Mouse (Mus musculus) neural tube, embryonic 12.5 days (tissue): ENCODE data around the gene Msrb1. TPM values are rescaled to one million over a fixed set of nuclear protein-coding genes. Genes with fewer than 3 reads are reported as not detected.

Source experiments
- ATAC-seq: fragments of 200-750 bp; cut with Nextera tagmentation; 2 replicates; pipeline ENCODE4 v1.8.0; 2017; ENCODE audit warnings: low read depth, mild to moderate bottlenecking, moderate TSS enrichment, moderate library complexity; ENCODE audit not compliant: low FRiP score
- H3K27ac ChIP-seq: fragments of 300-500 bp; sonication (generic); 2 replicates; pipeline ENCODE4 v1.5.1; 2016
- H3K27me3 ChIP-seq: fragments of 300-500 bp; sonication (generic); replicated peaks from 2 replicates; pipeline ENCODE4 v1.6.1; 2016; ENCODE audit warnings: mild to moderate bottlenecking
- H3K36me3 ChIP-seq: fragments of 300-500 bp; sonication (generic); 2 replicates; pipeline ENCODE4 v1.6.1; 2016; ENCODE audit warnings: mild to moderate bottlenecking
- H3K4me1 ChIP-seq: fragments of 300-500 bp; sonication (generic); 2 replicates; pipeline ENCODE4 v1.6.1; 2016
- H3K4me2 ChIP-seq: fragments of 300-500 bp; sonication (generic); replicated peaks from 2 replicates; pipeline ENCODE4 v1.6.1; 2016; ENCODE audit warnings: mild to moderate bottlenecking
- H3K4me3 ChIP-seq: fragments of 300-500 bp; sonication (generic); 2 replicates; pipeline ENCODE4 v1.5.1; 2016
- H3K9ac ChIP-seq: fragments of 300-500 bp; sonication (generic); 2 replicates; pipeline ENCODE4 v1.6.1; 2016; ENCODE audit warnings: mild to moderate bottlenecking
- H3K9me3 ChIP-seq: fragments of 300-500 bp; sonication (generic); 2 replicates; pipeline ENCODE4 v1.6.1; 2016; ENCODE audit warnings: mild to moderate bottlenecking
- WGBS: fragments of 180-500 bp; shearing (Covaris S2); methylation state at CpG from one replicate; pipeline ENCODE4 v1.1.7; 2016; 5-methylcytosine and 5-hydroxymethylcytosine counted together
- polyA plus RNA-seq: library from polyadenylated mRNA; unstranded; fragments of >200 nt; fragmentation: Nextera tagmentation; extraction: Ambion mirVana; gene quantifications from 2 replicates; pipeline ENCODE4 v1.2.1, GENCODE M21; 2016

Gene Msrb1
- polyA plus RNA-seq, 1 experiment from 2014 or later = 24.8 TPM

DNA sequence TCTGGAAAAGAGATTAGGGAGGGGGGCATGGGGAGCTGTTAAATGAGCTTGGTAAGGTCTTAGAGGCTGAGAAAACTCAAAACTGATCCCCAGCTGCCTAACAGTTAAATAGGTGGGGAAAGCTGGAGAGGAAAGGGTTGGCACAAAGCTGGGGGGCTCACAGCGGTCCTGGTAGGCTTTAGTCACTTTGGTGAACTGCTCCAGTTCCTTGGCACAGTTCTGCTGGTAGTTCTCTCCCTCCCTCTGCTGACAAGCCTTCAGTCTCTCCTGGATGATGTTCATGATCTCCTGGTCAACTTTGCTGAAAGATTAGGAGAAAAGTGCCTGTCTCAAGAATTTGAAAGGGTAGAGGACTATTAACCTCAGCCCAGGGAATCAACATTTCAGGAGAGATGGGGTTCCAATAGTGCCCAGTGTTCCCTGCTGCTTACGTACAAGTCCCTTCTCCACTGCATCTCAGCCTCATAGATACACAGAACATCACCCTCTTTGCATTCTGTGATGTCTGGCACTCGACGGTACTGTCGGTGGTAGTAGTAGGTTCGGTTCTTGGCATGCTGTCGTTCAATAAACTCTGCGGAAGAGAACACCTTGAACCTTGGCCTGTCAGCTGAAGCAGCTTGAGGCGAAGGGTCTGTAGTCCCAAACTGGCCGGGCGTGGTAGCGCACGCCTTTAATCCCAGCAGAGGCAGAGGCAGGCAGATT, 14.1 kb upstream of the Msrb1 start:
- no peak for ATAC-seq
- H3K4me2 ChIP-seq = peak overlapping the region; percentile 94
- WGBS = 23% methylated on average over 13 of the region's 13 CpGs
- H3K27ac ChIP-seq = no peak overlapping the region
- no peaks in the 10 kb centered on the region for H3K27me3 ChIP-seq
- H3K36me3 ChIP-seq = peaks cover 21% of the 10 kb centered on the region
- H3K4me3 ChIP-seq = no peak overlapping the region
- H3K9ac ChIP-seq = peak overlapping the region; percentile 22; the same call in 1 of the 2 replicates
- peaks cover 35% of the 10 kb centered on the region for H3K4me1 ChIP-seq
- H3K9me3 ChIP-seq = no peaks in the 10 kb centered on the region

DNA sequence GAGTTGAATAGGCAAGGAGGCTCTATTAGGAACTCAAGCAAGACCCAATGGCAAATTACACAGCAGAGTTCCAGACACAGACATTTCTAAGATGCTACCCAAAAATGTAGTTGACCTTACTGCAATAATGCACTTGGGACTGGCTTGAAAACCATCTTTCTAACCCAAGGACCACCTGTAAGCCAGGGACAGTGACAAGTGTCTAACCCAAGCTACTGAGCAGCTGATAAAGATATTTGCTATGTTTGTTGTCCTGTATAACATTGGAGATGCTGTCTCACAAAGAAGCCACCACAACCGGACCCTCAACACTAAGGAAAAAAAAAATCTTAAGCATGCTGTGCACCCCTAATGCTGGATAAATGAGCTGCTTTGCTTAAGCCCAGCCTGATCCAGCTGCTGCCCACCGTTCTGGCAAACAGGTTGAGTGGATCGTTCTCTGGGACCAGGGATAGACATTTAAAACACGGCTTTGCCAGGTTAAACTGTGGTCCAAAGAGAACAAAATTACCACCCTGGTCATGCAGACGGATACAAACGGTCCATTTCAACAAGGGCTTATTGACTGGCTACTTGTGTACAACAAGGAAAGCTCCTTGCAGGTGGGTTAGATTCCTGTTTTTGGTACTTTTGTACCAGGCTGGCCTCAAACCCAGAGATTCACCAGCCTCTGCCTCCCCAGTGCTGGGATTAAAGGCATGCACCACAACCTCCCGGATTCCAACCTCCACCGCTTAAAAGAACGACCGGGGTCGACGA, 13.1 kb upstream of the Msrb1 start:
- no peaks in the 10 kb centered on the region for H3K27me3 ChIP-seq
- no peaks in the 10 kb centered on the region for H3K9me3 ChIP-seq
- no peak overlapping the region for H3K27ac ChIP-seq
- H3K4me3 ChIP-seq = peak overlapping the region; percentile 71
- H3K9ac ChIP-seq = peak overlapping the region; percentile 92
- H3K4me2 ChIP-seq = peak overlapping the region; percentile 94
- peaks cover 15% of the 10 kb centered on the region for H3K36me3 ChIP-seq
- WGBS = 4% methylated on average over 12 of the region's 12 CpGs
- H3K4me1 ChIP-seq = peaks cover 35% of the 10 kb centered on the region
- ATAC-seq = no peak

DNA sequence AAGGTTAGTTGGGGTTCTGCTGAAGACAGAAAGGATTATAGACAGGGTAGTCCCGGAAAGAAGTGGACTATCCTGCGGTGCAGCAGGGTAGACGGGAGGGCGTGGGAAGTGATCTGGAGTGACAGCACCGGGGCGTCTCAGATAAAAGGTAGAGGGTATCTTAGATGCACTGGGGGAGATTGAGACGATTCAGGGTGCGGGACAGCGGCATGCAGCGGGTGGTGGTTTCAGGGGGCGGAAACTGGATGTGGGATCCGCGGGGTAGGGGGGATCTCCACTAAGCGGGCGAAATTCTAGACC, 12.6 kb upstream of the Msrb1 start:
- no peak for ATAC-seq
- under 1% methylated on average over 15 of the region's 15 CpGs for WGBS
- H3K27ac ChIP-seq = no peak overlapping the region

DNA sequence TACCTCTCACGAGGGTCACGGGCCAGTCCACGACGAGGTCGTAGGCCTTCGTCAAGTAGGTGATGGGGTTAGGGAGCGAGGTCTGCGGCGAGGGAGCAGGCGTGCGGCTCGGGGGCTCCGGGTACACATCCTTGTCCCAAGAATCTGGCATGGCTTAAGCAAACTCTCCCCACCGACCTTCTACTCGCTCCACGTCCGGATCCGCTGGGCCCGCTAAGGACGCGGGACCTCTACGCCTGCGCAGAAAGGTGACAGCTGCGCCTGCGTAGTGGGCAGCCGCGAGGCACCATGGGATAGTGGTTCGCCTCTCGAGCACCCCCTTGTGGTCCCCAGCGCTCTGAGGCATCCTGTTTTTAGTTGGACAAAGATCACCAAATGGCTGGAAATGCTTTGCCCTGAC, 12.3 kb upstream of the Msrb1 start, which contains the start of gene Ndufb10:
Gene Ndufb10 (minus strand): TSS at position 295 of the 400 bp plus-strand sequence.
- peaks cover 29% of the 10 kb centered on the region for H3K4me1 ChIP-seq
- H3K36me3 ChIP-seq = peaks cover 15% of the 10 kb centered on the region
- H3K27me3 ChIP-seq = no peaks in the 10 kb centered on the region
- peak; percentile 78 for ATAC-seq
- H3K9me3 ChIP-seq = no peaks in the 10 kb centered on the region
- peak within 1 kb of the TSS; percentile 94 for H3K4me2 ChIP-seq
- peak within 1 kb of the TSS; percentile 92 for H3K9ac ChIP-seq
- peak within 1 kb of the TSS; percentile 12; the same call in 1 of the 2 replicates for H3K27ac ChIP-seq
- WGBS = under 1% methylated on average over 30 of the region's 30 CpGs
- peak within 1 kb of the TSS; percentile 71 for H3K4me3 ChIP-seq

More for the DNA sequence above, 12.6 kb upstream of the Msrb1 start:
- H3K9ac ChIP-seq = peak overlapping the region; percentile 92
- peak overlapping the region; percentile 71 for H3K4me3 ChIP-seq
- peak overlapping the region; percentile 94 for H3K4me2 ChIP-seq
- no peaks in the 10 kb centered on the region for H3K27me3 ChIP-seq
- H3K9me3 ChIP-seq = no peaks in the 10 kb centered on the region
- H3K4me1 ChIP-seq = peaks cover 31% of the 10 kb centered on the region
- H3K36me3 ChIP-seq = peaks cover 15% of the 10 kb centered on the region

DNA sequence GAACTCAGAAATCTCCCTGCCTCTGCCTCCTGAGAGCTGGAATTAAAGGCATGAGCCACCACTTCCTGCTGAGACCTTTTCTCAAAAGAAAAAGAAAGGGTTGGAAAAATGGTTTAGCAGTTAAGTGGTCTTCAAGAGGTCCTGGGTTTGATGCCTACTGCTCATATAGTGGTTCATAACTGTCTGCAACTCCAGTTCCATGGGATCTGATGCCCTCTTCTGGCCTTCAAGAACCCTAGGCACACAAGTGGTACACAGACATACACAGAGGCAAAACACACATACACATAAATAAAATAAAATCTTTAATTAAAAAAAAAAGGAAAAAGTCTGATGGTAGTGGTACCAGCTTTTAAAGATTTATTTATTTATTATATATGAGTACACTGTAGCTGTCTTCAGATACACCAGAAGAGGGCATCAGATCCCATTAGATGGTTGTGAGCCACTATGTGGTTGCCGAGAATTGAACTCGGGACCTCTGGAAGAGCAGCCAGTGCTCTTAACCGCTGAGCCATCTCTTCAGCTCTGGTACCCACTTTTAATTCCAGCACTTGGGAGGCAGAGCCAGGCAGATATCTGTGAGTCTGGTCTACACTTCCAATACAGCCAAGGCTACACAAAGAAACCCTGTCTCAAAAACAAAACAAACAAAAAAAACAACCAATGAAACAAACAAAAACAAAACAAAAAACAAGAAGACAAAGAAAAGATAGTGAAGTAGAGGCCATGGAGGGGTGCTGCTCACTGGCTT, 10.6 kb upstream of the Msrb1 start:
- no peak overlapping the region for H3K27ac ChIP-seq
- H3K4me1 ChIP-seq = peaks cover 29% of the 10 kb centered on the region
- no peaks in the 10 kb centered on the region for H3K9me3 ChIP-seq
- no peak overlapping the region for H3K9ac ChIP-seq
- 70% methylated on average over 3 of the region's 3 CpGs for WGBS
- H3K36me3 ChIP-seq = peaks cover 15% of the 10 kb centered on the region
- H3K27me3 ChIP-seq = no peaks in the 10 kb centered on the region
- no peak overlapping the region for H3K4me3 ChIP-seq
- H3K4me2 ChIP-seq = no peak overlapping the region
- ATAC-seq = no peak

- Histone ChIP-seq H3K9ac (0 out of 2 replicates have a peak within 1 kb of the TSS, but pooled peaks have one; percentile 2), H3K4me1 (peaks cover 14% of the 10 kb centered on the region), H3K27ac (no peak within 1 kb of the TSS), H3K4me2 (no peak within 1 kb of the TSS), H3K4me3 (no peak within 1 kb of the TSS), H3K36me3 (peaks cover under 1% of the 10 kb centered on the region; the same call in 1 of the 2 replicates), H3K9me3 (no peaks in the 10 kb centered on the region), H3K27me3 (no peaks in the 10 kb centered on the region)
- 87% methylated on average over 2 of the region's 2 CpGs for WGBS
- no peak for ATAC-seq
These were observed 8.8 kb upstream of the Msrb1 start, which contains the start of gene Rpl3l for GRCm38 (mm10) chr17:24727618-24728017. TSS of gene Rpl3l (plus strand) at chr17:24727820.

DNA sequence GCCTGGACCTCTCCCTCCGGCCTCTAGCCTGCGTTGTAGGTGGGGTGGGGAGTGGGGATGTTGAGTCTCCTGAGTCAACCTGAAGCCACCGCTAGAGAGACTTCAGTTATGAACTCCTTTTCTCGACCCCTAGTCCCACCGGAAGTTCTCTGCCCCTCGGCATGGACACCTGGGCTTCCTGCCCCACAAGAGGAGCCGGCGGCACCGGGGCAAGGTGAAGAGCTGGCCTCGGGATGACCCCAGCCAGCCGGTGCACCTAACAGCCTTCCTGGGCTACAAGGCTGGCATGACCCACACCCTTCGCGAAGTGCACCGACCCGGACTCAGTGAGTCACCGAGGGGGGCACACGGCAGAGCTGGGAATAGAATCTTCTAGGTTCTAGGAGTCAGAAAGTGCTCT, 8.3 kb upstream of the Msrb1 start:
- peaks cover 9% of the 10 kb centered on the region for H3K4me1 ChIP-seq
- no peaks in the 10 kb centered on the region for H3K36me3 ChIP-seq
- H3K9ac ChIP-seq = no peak overlapping the region
- no peaks in the 10 kb centered on the region for H3K27me3 ChIP-seq
- WGBS = 73% methylated on average over 17 of the region's 17 CpGs
- no peaks in the 10 kb centered on the region for H3K9me3 ChIP-seq
- no peak overlapping the region for H3K4me3 ChIP-seq
- H3K27ac ChIP-seq = no peak overlapping the region
- H3K4me2 ChIP-seq = no peak overlapping the region
- no peak for ATAC-seq

DNA sequence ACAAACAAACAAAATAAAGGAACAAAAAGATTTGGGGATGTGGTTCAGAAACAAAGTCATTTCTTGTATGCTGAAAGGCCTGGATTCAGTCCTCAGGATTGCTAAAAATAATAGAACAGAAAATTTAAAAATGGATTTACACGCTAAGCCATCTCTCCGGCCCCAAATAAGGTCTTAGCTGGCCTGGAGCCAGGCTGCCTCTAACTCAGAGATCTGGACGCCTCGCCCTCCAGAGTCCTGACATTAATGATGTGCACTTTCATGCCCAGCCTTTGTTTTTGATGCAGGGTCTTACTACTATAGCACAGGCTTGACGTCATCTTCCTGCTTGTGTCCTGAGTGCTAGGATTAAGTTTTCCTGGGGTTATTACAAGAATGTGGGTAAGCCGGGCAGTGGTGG, 7.4 kb upstream of the Msrb1 start:
- H3K36me3 ChIP-seq = no peaks in the 10 kb centered on the region
- no peak overlapping the region for H3K4me2 ChIP-seq
- H3K9me3 ChIP-seq = no peaks in the 10 kb centered on the region
- H3K4me3 ChIP-seq = no peak overlapping the region
- H3K4me1 ChIP-seq = 0 out of 2 replicates have a peak, but pooled peaks cover 2% of the 10 kb centered on the region
- no peak overlapping the region for H3K27ac ChIP-seq
- 86% methylated on average over 6 of the region's 6 CpGs for WGBS
- no peak overlapping the region for H3K9ac ChIP-seq
- H3K27me3 ChIP-seq = no peaks in the 10 kb centered on the region
- ATAC-seq = no peak

GRCm38 (mm10) chr17:24730787-24731186, 5.7 kb upstream of the Msrb1 start:
- no peaks in the 10 kb centered on the region for H3K36me3 ChIP-seq
- H3K27ac ChIP-seq = no peak overlapping the region
- no peak overlapping the region for H3K4me2 ChIP-seq
- ATAC-seq = no peak
- no peak overlapping the region for H3K4me3 ChIP-seq
- H3K4me1 ChIP-seq = peaks cover under 1% of the 10 kb centered on the region; the same call in 1 of the 2 replicates
- WGBS = 85% methylated on average over 14 of the region's 14 CpGs
- no peaks in the 10 kb centered on the region for H3K27me3 ChIP-seq
- no peaks in the 10 kb centered on the region for H3K9me3 ChIP-seq
- no peak overlapping the region for H3K9ac ChIP-seq

DNA sequence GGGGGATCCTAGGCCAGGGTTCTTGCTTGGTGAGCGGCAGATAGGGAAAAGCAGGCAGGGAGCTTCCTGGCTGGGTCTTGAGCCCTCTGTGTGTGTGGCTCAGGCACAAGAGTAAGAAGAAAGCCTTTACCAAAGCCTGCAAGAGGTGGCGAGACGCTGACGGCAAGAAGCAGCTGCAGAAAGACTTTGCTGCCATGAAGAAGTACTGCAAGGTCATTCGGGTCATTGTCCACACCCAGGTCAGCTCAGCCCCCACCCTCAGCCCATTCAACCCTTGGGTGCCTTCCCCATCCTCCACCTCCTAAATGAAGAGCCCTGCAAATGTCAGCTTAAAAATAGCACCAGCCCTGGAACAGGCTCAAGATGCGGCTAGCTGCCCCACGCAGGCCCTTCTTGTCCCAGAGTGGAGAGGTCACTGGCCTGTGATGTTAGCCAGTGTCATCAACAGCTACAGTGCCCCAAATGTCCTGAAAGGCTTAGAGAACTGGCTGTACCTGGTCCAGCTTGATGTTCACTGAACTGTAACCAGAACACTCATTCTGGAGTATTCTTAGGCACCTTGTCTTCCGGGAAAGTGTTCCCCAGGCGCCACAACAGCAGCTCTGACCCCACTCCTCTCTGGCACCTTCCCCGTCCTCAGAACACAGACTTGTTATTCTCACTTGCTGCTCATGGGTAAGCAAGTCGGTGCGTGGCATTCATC, 4.1 kb upstream of the Msrb1 start:
- H3K4me1 ChIP-seq = peaks cover 11% of the 10 kb centered on the region
- H3K9ac ChIP-seq = no peak overlapping the region
- H3K4me3 ChIP-seq = no peak overlapping the region
- no peak overlapping the region for H3K4me2 ChIP-seq
- no peaks in the 10 kb centered on the region for H3K9me3 ChIP-seq
- H3K36me3 ChIP-seq = no peaks in the 10 kb centered on the region
- no peak for ATAC-seq
- H3K27ac ChIP-seq = no peak overlapping the region
- no peaks in the 10 kb centered on the region for H3K27me3 ChIP-seq
- WGBS = 77% methylated on average over 12 of the region's 12 CpGs

- Histone ChIP-seq H3K9ac (no peak overlapping the region), H3K9me3 (no peaks in the 10 kb centered on the region), H3K4me3 (no peak overlapping the region), H3K36me3 (no peaks in the 10 kb centered on the region), H3K27ac (no peak overlapping the region), H3K4me2 (no peak overlapping the region), H3K4me1 (peaks cover 13% of the 10 kb centered on the region), H3K27me3 (no peaks in the 10 kb centered on the region)
- 89% methylated on average over 21 of the region's 21 CpGs for WGBS
- no peak for ATAC-seq
These were observed 2.9 kb upstream of the Msrb1 start for GRCm38 (mm10) chr17:24733434-24734050.
